Mouse (Mus musculus) cerebellum, adult 9-11 months (tissue): ENCODE data around the gene Ddx1.
"Not testable (repeated sequence)": the region's sequence is repeated elsewhere in the genome, so short reads cannot be mapped to it uniquely, and the experiment has no call there.

Experiments used
- DNase-seq: peaks from one replicate; pipeline ENCODE4 v3.0.0; 2022

Ddx1 gene

DNA sequence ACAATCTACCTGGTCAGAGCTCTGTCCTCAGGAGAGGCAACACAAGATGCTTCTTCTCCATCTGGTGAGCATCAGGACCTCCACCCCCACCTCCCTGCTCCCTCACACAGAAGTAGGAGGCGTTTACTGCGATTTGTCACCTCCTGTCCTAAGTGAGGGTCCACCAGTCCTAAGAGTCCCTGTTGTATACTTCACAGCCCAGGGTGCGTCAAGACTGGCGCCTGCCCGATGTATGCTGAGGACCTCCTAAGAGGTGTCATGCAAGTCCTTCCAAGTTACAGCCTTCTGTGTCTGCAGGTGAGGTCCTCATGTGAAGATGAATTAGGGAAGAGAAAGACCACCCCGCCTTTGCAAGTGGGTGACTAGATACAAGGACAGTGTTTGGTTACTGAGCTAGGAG, 48.4 kb downstream of the Ddx1 start:
- no peak for DNase-seq

DNA sequence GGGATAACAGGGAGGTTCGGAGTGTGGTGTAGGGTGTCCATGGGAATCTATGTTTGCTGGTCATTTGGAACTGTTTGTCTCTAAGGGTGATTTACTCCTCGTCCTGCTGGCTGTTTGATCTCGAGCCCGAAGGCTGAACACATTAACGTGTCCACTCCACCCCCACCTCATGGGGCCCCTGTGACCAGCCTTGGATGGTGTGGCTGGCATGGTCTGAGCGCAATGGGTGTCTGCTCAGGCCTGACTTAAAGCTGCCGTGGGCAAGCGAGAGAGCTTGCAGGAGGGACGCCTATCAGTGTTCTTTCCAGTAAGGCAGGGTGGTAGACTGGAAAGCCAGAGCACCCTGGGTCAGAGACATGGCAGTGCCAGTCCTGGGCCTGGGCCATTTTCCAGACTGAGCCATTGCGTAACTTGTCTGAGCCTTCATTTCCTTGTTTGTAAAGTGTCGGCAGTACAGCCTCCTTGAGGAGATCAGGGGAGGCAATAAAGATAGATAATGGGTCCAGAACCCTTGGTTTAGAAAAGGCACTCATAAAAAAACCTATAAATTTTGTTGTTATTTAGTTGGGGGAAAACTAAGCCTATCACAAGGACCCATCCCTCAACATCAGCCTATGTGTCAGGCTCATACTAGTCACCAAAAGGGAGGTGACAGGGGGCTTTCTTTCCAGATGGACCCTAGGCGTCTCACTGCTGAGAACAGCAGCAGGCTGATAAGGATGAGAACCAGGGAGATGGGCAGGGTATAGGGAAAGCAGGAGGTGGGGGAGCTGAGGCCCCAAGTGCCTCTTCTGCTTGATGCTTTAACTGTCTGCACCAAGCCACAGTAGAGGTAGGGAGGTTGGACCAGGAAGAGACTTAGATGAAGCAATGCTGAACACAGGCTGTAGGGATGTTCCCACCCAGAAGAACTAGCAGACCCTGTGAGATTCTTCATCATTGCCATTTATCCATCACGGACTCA, 49.4 kb downstream of the Ddx1 start:
- no peak for DNase-seq

DNA sequence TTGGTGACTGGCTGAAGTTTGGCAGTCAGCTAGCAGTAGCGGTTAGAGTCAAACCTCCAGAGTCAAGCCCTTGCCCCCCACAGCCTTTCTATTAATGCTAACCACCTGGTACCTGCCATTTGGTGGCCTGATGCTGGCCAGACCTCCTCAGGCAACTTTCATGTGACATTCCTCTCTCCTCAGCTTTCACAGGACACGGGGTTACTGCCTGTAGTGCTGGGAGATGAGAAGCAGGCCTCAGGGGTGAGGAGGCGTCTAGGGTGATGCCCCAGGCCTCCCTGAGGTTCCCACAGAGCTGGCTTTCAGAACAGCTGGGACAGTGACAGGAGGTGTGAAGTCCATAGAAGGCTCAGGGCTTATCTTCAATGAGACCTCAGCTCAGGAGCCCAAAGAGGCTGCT, 50.9 kb downstream of the Ddx1 start:
- no peak for DNase-seq

DNA sequence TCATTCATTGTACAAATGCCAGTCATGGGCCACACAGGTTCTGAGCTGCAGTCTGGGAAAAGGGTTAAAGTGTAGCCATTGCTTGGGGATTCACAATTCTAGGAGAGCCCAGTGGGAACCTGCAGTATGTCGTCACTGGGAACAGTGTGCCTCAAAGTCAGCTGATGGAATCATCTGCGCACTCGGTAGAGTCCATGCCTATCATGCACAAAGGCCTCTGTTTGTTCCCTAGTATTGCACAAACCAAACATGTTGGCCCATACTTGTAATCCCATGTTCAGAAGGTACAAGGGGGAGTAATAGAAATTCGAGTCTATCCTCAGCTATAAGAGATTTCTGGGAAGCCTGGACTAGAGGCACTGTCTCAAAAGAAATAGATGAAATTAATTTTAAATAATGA, 52.9 kb downstream of the Ddx1 start:
- DNase-seq = no peak

DNA sequence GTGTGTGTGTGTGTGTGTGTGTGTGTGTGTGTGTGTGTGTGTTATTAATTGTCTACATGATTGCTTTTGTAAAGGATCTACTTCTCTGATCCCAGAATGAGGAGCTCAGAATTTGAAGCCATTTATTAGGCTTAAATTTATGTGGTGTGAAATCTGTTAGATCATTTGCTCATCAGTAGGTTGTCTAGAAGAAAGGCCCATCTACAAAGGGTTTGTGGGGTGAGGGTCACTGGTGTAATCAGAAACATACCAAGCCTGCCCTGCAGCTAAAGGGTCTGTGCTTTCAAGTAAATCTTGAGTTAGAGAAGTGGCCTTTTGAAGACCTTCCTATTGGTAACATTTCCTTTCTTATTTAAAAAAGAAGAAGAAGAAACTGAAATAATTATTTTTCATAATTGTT, 53.5 kb downstream of the Ddx1 start:
- no peak for DNase-seq

DNA sequence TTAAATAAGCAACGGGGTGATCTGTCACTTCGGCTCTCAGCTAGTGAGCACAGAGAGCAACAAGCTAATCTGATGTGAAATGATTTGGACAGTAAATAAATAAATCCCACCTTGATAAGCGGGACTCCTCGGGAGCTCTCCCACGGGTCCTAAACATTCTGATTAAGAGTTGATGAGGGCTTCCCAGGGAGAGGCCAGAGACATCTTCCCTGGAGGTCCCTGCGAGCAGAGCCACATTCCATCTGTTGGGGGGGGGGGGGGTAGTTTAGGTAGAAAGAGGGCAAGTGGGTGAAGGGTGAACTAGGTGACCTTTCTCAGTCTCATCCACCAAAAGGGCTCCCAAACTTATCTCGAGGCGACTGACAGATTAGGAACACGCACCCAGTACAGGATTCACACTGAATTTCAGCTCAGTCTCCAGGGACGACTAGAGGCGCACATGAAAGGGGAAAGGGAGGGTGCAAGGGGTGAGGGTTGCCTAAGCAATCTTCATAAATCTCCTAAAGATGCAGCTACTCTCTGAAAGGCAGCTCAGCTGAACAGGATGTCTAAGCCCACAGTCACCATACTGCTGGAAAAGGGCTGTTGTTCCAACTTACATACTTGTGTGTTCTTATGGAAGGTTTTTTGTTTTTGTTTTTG, 60.8 kb downstream of the Ddx1 start:
- no peak for DNase-seq

DNA sequence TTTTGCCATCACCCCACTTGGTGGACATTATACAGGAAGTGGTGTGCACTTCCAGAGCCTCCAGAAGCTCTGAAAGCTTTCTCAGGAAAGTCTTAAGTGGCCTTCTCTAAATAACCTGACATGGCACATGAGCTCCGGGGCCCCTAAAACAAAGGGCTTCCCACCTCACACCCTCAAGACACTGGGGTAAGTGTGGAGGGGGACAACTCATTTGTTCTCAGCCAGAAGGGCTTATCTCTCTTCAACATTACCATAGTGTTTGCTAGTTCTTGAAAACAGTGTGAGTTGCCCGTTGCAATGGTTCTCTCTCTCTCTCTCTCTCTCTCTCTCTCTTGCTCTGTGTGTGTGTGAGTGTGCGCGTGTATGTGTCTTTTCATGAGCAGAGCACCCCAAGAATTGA, 62.8 kb downstream of the Ddx1 start:
- DNase-seq = no peak

DNA sequence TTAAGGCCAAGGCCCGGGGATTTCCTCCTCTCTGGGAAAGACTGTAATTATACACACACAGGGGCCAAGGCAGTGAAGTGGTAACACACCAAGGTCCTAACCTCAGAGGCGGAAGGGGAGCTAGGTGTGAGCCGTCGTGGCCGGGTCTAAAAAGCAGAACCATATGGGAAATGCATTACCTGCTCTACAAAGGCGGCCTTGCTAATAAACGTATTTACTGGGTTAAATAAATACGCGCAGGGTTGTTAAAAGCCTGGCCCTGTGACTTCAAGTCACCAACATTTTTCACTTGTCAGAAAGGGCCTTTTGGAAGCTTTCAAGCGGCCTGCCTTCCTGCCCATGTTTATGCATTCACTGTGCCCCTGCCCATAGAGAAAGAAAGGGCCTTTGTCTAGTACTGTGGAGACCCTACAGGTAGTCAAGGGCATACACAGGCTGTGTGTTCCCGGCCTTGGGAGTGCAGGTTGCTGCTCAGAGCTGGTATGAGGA, 64.1 kb downstream of the Ddx1 start:
- no peak for DNase-seq

DNA sequence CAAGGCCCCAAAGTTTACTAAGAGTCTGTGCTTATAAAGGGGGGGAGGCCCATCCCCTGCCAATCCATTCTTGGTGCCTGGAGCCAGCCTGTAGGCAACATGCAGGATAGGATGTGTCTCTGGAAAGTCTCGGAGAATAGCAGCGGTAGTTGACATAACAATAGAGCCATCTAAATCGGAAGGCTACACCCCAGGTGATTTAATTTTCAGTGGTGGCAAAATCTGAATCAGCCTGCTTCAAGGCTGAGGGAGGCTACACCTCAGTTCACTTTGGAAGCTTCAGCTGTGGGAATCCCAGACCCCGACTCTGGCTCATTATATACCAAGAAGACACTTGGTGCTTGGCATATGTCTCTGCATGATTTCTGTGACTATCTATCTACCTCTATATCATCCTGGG, 64.9 kb downstream of the Ddx1 start:
- not testable (repeated sequence) for DNase-seq

DNA sequence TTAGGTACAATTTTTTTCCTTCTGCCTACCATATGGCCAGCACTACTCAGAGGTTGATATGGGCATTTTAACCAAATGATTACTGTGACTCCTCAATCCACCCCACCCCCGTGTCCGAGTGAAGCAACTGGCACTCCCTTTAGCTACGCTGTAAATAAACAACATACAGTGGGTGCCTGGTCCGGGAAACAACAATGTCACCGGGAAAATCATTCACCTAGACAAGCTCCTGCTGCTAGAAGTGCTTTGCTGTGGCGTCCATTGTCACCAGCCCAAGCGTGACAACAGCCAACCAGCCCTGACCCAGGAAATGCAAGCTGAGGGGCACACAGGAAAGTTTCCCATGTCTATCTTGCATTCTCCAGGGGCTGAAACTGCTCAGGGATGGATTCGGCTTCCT, 66.8 kb downstream of the Ddx1 start:
- DNase-seq = no peak

DNA sequence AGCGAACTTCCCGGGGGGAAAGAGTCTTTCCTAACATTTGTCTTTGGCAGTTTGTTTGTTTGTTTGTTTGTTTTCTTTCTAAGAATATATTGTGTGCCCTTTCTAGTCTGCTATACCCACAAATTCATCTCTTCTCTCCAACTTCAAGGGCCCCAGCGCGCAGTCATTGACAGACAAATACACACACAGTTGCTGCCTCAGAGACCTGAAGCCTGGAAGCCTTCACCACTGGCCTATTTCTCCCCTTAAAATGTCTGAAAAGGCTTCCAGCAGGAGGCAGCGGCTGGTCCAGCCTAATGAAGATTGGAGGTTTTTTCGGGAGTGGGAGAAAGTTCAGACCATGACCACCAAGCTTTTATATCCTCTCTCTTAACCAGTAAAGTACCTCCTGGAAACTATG, 67.3 kb downstream of the Ddx1 start:
- no peak for DNase-seq

DNA sequence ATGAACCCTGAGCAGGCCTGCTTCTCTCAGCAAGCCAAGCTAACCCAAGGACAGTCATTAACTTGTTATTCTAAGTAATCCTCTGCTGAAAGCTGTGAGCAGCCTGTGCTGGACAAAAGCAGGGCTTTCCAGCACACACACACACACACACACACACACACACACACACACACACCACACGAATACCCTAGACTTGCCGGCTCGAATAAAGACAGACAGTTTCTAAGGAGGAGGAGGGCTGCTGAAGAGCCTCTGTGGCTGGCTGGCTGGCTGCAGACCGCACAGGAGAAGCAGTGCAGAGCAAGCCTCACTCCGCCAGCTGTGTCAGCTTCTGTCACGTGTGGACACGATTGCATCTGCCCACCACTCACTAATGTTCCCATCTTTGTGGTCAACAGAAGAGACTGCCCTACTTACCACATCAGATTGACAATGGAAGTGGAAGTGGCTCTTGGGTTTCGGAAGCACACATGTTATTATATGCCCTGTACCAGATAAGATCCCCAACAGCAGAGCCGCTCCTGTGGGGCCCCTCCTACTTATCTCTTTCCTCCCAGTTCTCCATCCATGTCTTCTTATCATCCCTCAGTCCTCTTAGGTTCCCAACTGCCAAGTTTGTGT, 68.2 kb downstream of the Ddx1 start:
- no peak for DNase-seq

DNA sequence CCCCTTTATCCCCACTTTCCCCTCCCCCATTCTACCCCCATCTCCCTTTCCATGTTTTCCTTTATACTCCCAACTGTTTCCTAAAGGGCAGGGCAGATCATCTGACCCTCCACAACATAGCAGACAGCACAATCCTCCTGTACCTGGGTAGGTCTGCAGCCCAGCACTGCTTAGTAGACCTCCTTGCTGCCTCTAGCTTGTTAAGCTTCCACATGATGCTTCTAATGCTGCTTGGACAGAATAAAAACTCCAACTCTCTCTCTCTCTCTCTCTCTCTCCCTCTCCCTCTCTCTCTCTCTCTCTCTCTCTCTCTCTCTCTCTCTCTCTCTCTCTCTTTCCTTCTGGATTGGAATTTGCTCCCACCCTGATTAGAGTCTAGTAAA, 68.7 kb downstream of the Ddx1 start:
- DNase-seq = no peak

DNA sequence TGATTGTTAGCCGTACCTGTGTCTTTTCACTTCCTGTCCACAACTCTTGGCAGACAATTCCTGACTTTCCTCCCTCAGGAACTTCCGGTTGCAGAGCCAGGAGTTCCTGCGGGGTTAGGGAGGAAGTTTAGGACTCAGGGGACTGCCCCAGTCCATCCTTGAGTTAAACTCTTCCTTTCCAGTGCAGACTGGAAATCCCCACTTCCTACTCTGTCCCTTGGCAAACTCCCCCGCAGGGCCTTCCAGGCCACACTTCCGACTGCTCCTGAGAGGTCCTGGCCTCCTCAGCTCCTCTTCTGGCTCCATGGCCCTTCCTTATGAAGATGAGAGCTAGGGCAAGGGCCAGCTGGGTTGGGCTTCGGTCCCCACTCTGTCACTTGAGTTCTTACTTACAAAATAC, 71.4 kb downstream of the Ddx1 start:
- no peak for DNase-seq

DNA sequence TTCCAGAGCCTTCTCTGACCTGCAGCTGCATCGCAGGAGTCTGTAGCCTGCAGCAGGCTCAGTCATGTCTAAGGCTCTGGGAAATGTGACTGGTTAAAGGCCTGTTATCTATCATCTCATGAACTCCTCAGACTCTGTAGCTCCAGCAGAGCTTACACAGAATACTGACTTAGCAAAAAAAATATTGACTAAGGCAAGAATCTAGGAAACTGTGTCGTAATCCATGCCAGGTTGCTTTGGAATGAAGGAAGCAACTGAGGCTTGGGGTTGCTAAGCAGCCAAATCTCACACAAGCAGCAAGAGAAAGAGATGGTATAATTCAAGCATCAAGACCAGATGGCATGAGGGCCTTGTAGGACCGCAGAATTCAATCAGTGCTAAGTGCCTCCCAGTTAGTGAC, 72.1 kb downstream of the Ddx1 start:
- no peak for DNase-seq

DNA sequence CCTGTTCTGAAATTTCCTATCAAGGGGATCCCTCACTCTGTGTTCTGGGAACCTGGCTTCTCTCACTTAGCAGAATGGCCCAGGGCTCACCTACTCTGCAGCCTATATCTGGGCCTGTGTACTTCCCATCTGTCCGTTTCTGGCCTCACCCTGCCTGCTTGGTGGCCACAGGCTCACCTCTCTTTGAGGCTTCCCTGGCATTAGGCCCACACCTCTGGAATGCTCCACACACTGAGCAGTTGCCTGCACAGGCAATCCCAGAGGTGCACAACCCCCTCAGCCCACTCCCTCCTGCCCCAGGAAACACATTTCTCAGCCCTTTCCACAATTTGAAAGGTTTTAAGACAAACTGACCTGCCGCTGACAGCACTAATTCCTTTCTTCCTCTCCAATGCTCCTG, 72.9 kb downstream of the Ddx1 start:
- no peak for DNase-seq

DNA sequence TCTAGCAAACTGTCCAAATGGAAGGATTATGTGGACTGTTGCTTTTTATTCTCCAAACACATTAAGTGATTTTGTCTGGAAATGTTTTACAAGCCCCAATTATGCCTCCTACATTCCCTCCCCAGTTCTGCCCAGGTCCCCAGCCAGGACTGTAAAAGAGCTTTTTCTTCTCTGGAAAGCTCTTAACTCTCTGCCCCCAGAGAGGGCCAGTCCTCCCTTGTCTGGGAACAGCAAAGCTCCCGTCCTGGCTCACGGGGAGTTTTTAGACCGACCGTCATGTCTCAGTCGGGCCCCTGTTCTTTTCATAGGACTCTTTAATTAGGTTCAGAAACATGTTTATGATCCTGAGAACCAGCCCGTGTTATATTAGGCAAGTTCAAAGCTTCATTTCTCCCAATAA, 75.0 kb downstream of the Ddx1 start:
- no peak for DNase-seq

DNA sequence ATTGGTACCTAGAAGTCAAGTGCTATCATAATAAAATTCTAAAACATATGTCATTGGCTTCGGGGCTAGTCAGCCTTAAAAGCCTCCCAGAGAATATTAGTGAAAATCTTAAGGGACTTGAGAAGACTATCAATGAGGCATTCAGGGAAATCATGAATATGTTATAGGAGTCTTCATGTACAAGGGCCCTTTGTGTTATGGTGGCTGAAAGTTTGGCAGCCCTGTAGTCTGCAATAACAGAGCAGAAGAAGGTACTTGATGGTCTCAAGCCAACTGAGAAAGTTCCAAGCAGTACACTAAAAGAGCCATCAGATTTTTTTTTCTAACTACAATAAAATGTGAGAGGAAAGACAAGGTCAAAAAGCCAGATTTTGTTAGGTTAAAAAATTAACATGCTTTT, 80.9 kb downstream of the Ddx1 start:
- DNase-seq = no peak

DNA sequence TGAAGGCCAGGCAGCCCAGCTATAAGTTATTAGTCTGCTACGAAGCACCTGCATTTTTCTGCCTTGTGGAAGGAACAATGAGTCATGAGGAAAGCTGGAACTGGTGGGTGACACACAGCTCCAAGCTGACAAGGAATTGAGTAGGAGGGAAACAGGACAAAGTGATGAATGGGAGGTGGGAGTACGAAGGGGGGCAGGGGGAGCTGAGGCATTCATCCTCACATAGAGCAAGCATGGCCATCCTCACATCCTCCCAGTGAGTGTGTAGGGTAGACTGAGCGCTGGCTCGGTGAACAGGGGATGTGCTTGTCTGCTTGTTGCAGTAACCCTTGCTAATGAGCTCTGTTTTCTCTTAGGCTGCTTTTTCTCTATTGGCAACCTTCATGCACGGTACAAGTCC, 81.9 kb downstream of the Ddx1 start:
- DNase-seq = no peak
